Comparison of ENCODE assay signal across 13 mouse cellular contexts in the genomic region with DNA sequence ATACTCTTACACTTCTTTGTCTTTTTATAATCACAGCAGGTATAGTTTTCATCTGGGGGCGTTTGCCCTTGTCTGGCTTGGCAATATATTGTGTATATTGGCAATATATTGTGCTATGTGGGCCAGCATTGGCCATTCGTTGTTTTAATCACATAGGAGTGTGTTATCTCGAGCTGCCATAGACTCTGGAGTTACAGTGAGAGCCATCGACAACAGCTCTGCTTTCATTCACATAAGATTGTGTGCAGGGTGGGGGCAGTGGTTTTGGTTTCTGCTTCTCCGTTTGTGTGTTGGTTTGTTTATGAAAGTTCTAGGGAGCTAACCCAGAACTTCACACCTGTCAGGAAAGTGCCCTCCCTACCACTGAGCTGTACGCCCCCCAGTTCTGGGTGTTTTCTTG. TPM values are rescaled to one million over a fixed set of nuclear protein-coding genes. Genes with fewer than 3 reads are reported as not detected.
DNase-seq lines count a peak whose midpoint lies in the region; ATAC-seq and TF ChIP-seq lines count a peak whose summit lies in the region.
"Had no signal": no experiment of that assay in that cellular context is flagged by ENCODE, and none has a peak within 500 bp of the region (broad histone marks: within the 10 kb centered on the region; RNA-seq: fewer than 3 reads in every experiment).

No protein-coding gene starts in this region.

- no peak for ATAC-seq in kidney, embryonic 16.5 days (ENCODE audit: low FRiP score, low TSS enrichment)
- peak; percentile 64 for ATAC-seq in liver, embryonic 12.5 days
- ATAC-seq in activated CD4-positive, CD25-positive, alpha-beta regulatory T cell, adult 4 months, result no peak
- ATAC-seq: forebrain, embryonic 16.5 days; midbrain, embryonic 16.5 days had no signal

- intact Hi-C loops in heart, adult 2 months (cut with DNase I), result loop anchor here (5.0 kb wide), 2 partner anchors 49 to 139 kb away; a partner anchor contains a TSS

- no peak for TF ChIP-seq EP300 in heart, adult 2 months (IDR thresholded peaks at IDR 0.05; ENCODE audit: insufficient read depth, low read depth, low read length)
- peak in 1 of 2 experiments; percentile 57; a peak in 2 of 4 replicates for TF ChIP-seq EP300 in MEL (IDR thresholded peaks at IDR 0.05; ENCODE audit: low read depth in 1 of 2, low read length in 2 of 2)

- peak overlapping the region; percentile 79 for H3K27ac ChIP-seq in heart, adult 2 months
- peak overlapping the region; percentile 85 for H3K27ac ChIP-seq in kidney, embryonic 16.5 days (ENCODE audit: low read length)
- H3K27ac ChIP-seq in MEL (ENCODE audit: control insufficient read depth, low read depth, low read length), result peak overlapping the region; percentile 70
- H3K27ac ChIP-seq in liver, embryonic 12.5 days, result peak overlapping the region; percentile 83
- H3K27ac ChIP-seq: limb, embryonic 12.5 days had no signal

- 46% methylated on average over 6 of the region's 6 CpGs for WGBS in heart, adult 2 months
- WGBS in kidney, embryonic 16.5 days, result 72% methylated on average over 6 of the region's 6 CpGs
- 20% methylated on average over 6 of the region's 6 CpGs for WGBS in liver, embryonic 12.5 days (ENCODE audit: insufficient replicate concordance)

- H3K4me3 ChIP-seq in heart, adult 2 months, result no peak overlapping the region; the same call in 1 of the 2 replicates
- no peak overlapping the region for H3K4me3 ChIP-seq in kidney, embryonic 16.5 days (ENCODE audit: low read length)
- peak overlapping the region; percentile 45 to 61 for H3K4me3 ChIP-seq in MEL (ENCODE audit: control insufficient read depth in 1 of 2, insufficient read depth in 1 of 2, low read depth in 2 of 2, low read length in 2 of 2)
- peak overlapping the region; percentile 20 for H3K4me3 ChIP-seq in liver, embryonic 12.5 days
- H3K4me3 ChIP-seq: limb, embryonic 12.5 days had no signal

- DNase-seq in heart, adult 2 months, result no peak
- DNase-seq in heart, postnatal 4 days, result no peak
- no peak for DNase-seq in kidney, postnatal 36 days
- DNase-seq in MEL (ENCODE audit: low read depth, low spot score), result peak; percentile 37
- DNase-seq in layer of hippocampus, adult 18-20 months (ENCODE audit: low spot score in 2 of 2), result no peak
- DNase-seq: right cerebral cortex, postnatal 4 days had no signal

- H3K27me3 ChIP-seq in heart, adult 2 months (ENCODE audit: control insufficient read depth, insufficient read depth, low read length), result no peaks in the 10 kb centered on the region
- H3K27me3 ChIP-seq in kidney, embryonic 16.5 days (ENCODE audit: insufficient read depth, low read length), result no peaks in the 10 kb centered on the region
- H3K27me3 ChIP-seq in MEL (ENCODE audit: control insufficient read depth in 1 of 2, insufficient read depth in 2 of 2, low read length in 2 of 2), result no peaks in the 10 kb centered on the region
- no peaks in the 10 kb centered on the region for H3K27me3 ChIP-seq in liver, embryonic 12.5 days (replicated peaks)
- H3K27me3 ChIP-seq: limb, embryonic 12.5 days had no signal

- H3K79me2 ChIP-seq in heart, adult 2 months (replicated peaks; ENCODE audit: control insufficient read depth, insufficient read depth, low read length), result no peaks in the 10 kb centered on the region
- no peaks in the 10 kb centered on the region for H3K79me2 ChIP-seq in MEL (ENCODE audit: control insufficient read depth, insufficient read depth, low read length, poor library complexity)

- no peak for TF ChIP-seq CTCF in heart, adult 2 months (IDR thresholded peaks at IDR 0.05)
- TF ChIP-seq CTCF in MEL (IDR thresholded peaks at IDR 0.05 in 2 of 3, conservative IDR thresholded peaks at IDR 0.05 in 1 of 3; ENCODE audit: control insufficient read depth in 1 of 3, insufficient read depth in 1 of 3, low read depth in 2 of 3, low read length in 3 of 3, poor library complexity in 1 of 3, severe bottlenecking in 1 of 3), result no peak

- no peak for TF ChIP-seq POLR2A in heart, adult 2 months (IDR thresholded peaks at IDR 0.05; ENCODE audit: insufficient read depth, low read depth, low read length)
- TF ChIP-seq POLR2A in MEL (IDR thresholded peaks at IDR 0.05; ENCODE audit: control insufficient read depth in 1 of 2, insufficient read depth in 1 of 2, low read depth in 1 of 2, low read length in 2 of 2, poor library complexity in 1 of 2), result no peak

- no peaks in the 10 kb centered on the region for H3K36me3 ChIP-seq in heart, adult 2 months (ENCODE audit: control insufficient read depth, insufficient read depth, low read length)
- H3K36me3 ChIP-seq in kidney, embryonic 16.5 days (ENCODE audit: insufficient read depth, low read length), result peaks cover 54% of the 10 kb centered on the region
- H3K36me3 ChIP-seq in MEL (ENCODE audit: control insufficient read depth in 1 of 2, insufficient read depth in 2 of 2, low read length in 2 of 2), result peaks cover 0 to 9% of the 10 kb centered on the region in 2 experiments; a peak in 2 of 4 replicates
- H3K36me3 ChIP-seq in liver, embryonic 12.5 days, result no peaks in the 10 kb centered on the region
- H3K36me3 ChIP-seq: G1E had no signal

- no peaks in the 10 kb centered on the region for H3K9me3 ChIP-seq in kidney, embryonic 16.5 days (ENCODE audit: low read length)
- H3K9me3 ChIP-seq in MEL (replicated peaks; ENCODE audit: insufficient read depth, low read length), result no peaks in the 10 kb centered on the region
- H3K9me3 ChIP-seq in liver, embryonic 12.5 days (replicated peaks), result no peaks in the 10 kb centered on the region
- H3K9me3 ChIP-seq: limb, embryonic 12.5 days had no signal

- no peak for TF ChIP-seq RAD21 in MEL (IDR thresholded peaks at IDR 0.05; ENCODE audit: low read depth, low read length)

- no peak overlapping the region for H3K4me2 ChIP-seq in kidney, embryonic 16.5 days (replicated peaks; ENCODE audit: low read depth, low read length)
- H3K4me2 ChIP-seq in liver, embryonic 12.5 days, result peak overlapping the region; percentile 66
- H3K4me2 ChIP-seq: limb, embryonic 12.5 days had no signal

- peaks cover 11% of the 10 kb centered on the region for H3K4me1 ChIP-seq in heart, adult 2 months (ENCODE audit: control insufficient read depth, insufficient read depth, low read length)
- H3K4me1 ChIP-seq in kidney, embryonic 16.5 days (ENCODE audit: insufficient read depth, low read length), result peaks cover 17% of the 10 kb centered on the region
- H3K4me1 ChIP-seq in MEL (ENCODE audit: control insufficient read depth in 1 of 2, insufficient read depth in 2 of 2, low read length in 2 of 2), result peaks cover 5 to 15% of the 10 kb centered on the region in 2 experiments
- peaks cover 63% of the 10 kb centered on the region for H3K4me1 ChIP-seq in liver, embryonic 12.5 days
- H3K4me1 ChIP-seq: limb, embryonic 12.5 days had no signal

- H3K9ac ChIP-seq in heart, adult 2 months (ENCODE audit: low read depth, low read length), result peak overlapping the region; percentile 25
- H3K9ac ChIP-seq in kidney, embryonic 16.5 days (replicated peaks; ENCODE audit: low read length), result peak overlapping the region; percentile 18; the same call in 1 of the 2 replicates
- H3K9ac ChIP-seq in MEL (ENCODE audit: control insufficient read depth, low read depth, low read length, poor library complexity, severe bottlenecking), result peak overlapping the region; percentile 34
- H3K9ac ChIP-seq in liver, embryonic 12.5 days, result peak overlapping the region; percentile 50; the same call in 1 of the 2 replicates
- H3K9ac ChIP-seq: limb, embryonic 12.5 days had no signal

TF ChIP-seq in MEL, 35 proteins besides CTCF, POLR2A, EP300 and RAD21:
- TF ChIP-seq TAL1 (IDR thresholded peaks at IDR 0.05; ENCODE audit: low read length), result peak; percentile 30; the same call in 1 of the 2 replicates
- TF ChIP-seq E2F4 (IDR thresholded peaks at IDR 0.05; ENCODE audit: borderline replicate concordance, low read depth, low read length), result no peak
- no peak for TF ChIP-seq MAFK (IDR thresholded peaks at IDR 0.05; ENCODE audit: borderline replicate concordance, low read depth, low read length)
- TF ChIP-seq POLR2AphosphoS2 (IDR thresholded peaks at IDR 0.05; ENCODE audit: low read length), result no peak
- 0 out of 2 replicates have a peak, but pooled peaks have one; percentile 48 for TF ChIP-seq GATA1 (IDR thresholded peaks at IDR 0.05; ENCODE audit: low read depth, low read length)
- TF ChIP-seq POLR2AphosphoS5 (IDR thresholded peaks at IDR 0.05; ENCODE audit: borderline replicate concordance, low read depth, low read length), result no peak
- peak; percentile 30 for TF ChIP-seq TCF12 (IDR thresholded peaks at IDR 0.05; ENCODE audit: low read depth, low read length)
- TF ChIP-seq ELF1 (IDR thresholded peaks at IDR 0.05; ENCODE audit: low read depth, low read length), result no peak

RNA-seq across cellular contexts. Expression of a gene that starts 55.5 kb away (rescaled TPM):
- 10 to 100 TPM; 81.5 to 99.2 TPM for total RNA-seq in heart, adult 2 months (2021)
- polyA plus RNA-seq in heart, adult 2 months (2012; rRNA removed), result 117 and 142 TPM in 2 replicates
- total RNA-seq in heart, postnatal 4 days (2021), result 100 to 1,000 TPM; 192 to 202 TPM
- polyA plus RNA-seq in kidney, embryonic 16.5 days (2015; fragmentation: Nextera tagmentation; extraction: Ambion mirVana), result 87.6 and 89.7 TPM in 2 replicates
- 117 and 146 TPM in 2 replicates for total RNA-seq in MEL (2012; rRNA removed)
- 100 to 1,000 TPM in 1 of 2 experiments, not detected in 1; 140 TPM for polyA plus RNA-seq in MEL (2012; ENCODE audit: insufficient read depth in 1 of 2, insufficient read length in 2 of 2, low read depth in 1 of 2, low replicate concordance in 2 of 2, missing spikeins in 1 of 2)
- polyA plus RNA-seq in liver, embryonic 12.5 days (2016; fragmentation: Nextera tagmentation; extraction: Ambion mirVana), result 49.0 and 53.4 TPM in 2 replicates
- 10 to 100 TPM in 1 of 2 experiments, 1 to 10 TPM in 1; 9.7 to 11.1 TPM for polyA plus RNA-seq in activated CD4-positive, CD25-positive, alpha-beta regulatory T cell, adult 4 months (2017; shearing (Covaris generic))
- 10 to 100 TPM; 74.3 to 80.3 TPM for total RNA-seq in layer of hippocampus, adult 18-20 months (2021)
- total RNA-seq: G1E had no signal
- polyA plus RNA-seq: G1E had no signal

Comparison
In these comparisons a context has a peak if more than half of its experiments do, and no peak if none do; other contexts are left out.
1. H3K4me3 ChIP-seq: peak in MEL (2 of 2) and liver, embryonic 12.5 days (single experiment); none in heart, adult 2 months (single experiment) and kidney, embryonic 16.5 days (single experiment).
2. Peak in every context shown above with its lines, with median percentiles within 50 percentile points of each other: H3K27ac ChIP-seq and H3K9ac ChIP-seq.